Mouse (Mus musculus) CH12.LX (cell line): ENCODE results near the gene Zfp385c.

Experiments
- CHD1 ChIP-seq: IDR thresholded peaks from 2 replicates; pipeline ENCODE4 v1.6.1; 2012; ENCODE audit warnings: low read depth, low read length, improper control_type of control experiment, inconsistent platforms
- CTCF ChIP-seq, 2 experiments: IDR thresholded peaks in 1 of 2; conservative IDR thresholded peaks in 1 of 2; 2 replicates each; pipeline ENCODE4 v1.5.1; 2011 to 2012; ENCODE audit warnings: low read depth in 2 of 2, low read length in 2 of 2, improper control_type of control experiment in 1 of 2, inconsistent platforms in 1 of 2, mild to moderate bottlenecking in 1 of 2, moderate library complexity in 1 of 2
- EP300 ChIP-seq: IDR thresholded peaks from 2 replicates; pipeline ENCODE4 v1.6.1; 2011; ENCODE audit warnings: low read length, improper control_type of control experiment
- MEF2A ChIP-seq: IDR thresholded peaks from 2 replicates; pipeline ENCODE4 v1.6.1; 2014; ENCODE audit warnings: low read depth, mild to moderate bottlenecking, inconsistent platforms, low read length, improper control_type of control experiment, borderline replicate concordance
- MYC ChIP-seq: IDR thresholded peaks from 2 replicates; pipeline ENCODE4 v1.6.1; 2011; ENCODE audit warnings: low read depth, mild to moderate bottlenecking, improper control_type of control experiment, low read length
- POLR2A ChIP-seq: IDR thresholded peaks from 2 replicates; pipeline ENCODE4 v1.6.1; 2011; ENCODE audit warnings: low read depth, mild to moderate bottlenecking, improper control_type of control experiment, low read length
- POLR2AphosphoS2 ChIP-seq: IDR thresholded peaks from 2 replicates; pipeline ENCODE4 v1.6.1; 2011; ENCODE audit warnings: low read depth, low read length, improper control_type of control experiment
- RAD21 ChIP-seq: IDR thresholded peaks from 2 replicates; pipeline ENCODE4 v1.6.1; 2011; ENCODE audit warnings: low read depth, mild to moderate bottlenecking, low read length, improper control_type of control experiment, moderate library complexity
- SIN3A ChIP-seq: IDR thresholded peaks from 2 replicates; pipeline ENCODE4 v1.6.1; 2012; ENCODE audit warnings: low read length, improper control_type of control experiment, inconsistent platforms
- SMC3 ChIP-seq: IDR thresholded peaks from 2 replicates; pipeline ENCODE4 v1.6.1; 2011; ENCODE audit warnings: low read depth, low read length, improper control_type of control experiment
- TBP ChIP-seq: conservative IDR thresholded peaks from 2 replicates; pipeline ENCODE4 v1.6.1; 2011; ENCODE audit warnings: low read depth, low read length, improper control_type of control experiment
- TCF12 ChIP-seq: IDR thresholded peaks from 2 replicates; pipeline ENCODE4 v1.6.1; 2014; ENCODE audit warnings: low read depth, mild to moderate bottlenecking, inconsistent platforms, low read length, improper control_type of control experiment
- UBTF ChIP-seq: IDR thresholded peaks from 2 replicates; pipeline ENCODE4 v1.6.1; 2012; ENCODE audit warnings: low read depth, mild to moderate bottlenecking, inconsistent platforms, low read length, improper control_type of control experiment, moderate library complexity
- USF2 ChIP-seq: conservative IDR thresholded peaks from 2 replicates; pipeline ENCODE4 v1.6.1; 2011; ENCODE audit warnings: low read depth, low read length, improper control_type of control experiment

DNA sequence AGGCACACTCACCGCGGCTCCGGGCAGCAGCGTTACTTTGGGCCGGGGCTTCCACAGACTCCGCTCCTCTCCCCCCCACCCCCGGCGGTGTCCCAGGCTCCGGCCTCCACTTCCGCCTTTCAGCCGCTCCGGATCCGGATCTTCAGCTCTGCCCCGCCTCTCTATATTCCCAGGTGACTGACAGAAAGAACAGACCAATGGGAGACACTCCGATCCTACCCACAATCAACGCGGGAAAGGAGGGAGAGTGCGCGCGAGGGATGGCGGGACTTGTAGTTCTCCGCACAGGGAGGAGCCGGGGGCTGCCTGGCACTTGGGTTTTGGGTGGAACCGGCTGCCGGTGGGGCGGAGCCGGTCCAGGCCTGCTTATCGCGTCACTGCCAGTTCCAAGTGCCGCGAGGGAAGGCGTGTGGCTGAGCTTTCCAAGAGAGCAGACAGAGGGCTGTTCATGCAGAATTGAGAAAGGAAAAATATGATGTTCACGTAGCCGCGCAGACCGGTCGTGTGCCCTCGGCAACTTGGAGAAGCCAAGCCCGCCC is 45.9 kb upstream of the Zfp385c start, which contains the start of gene Rab5c:
- TF ChIP-seq TCF12: peak; percentile 81; the same call in 1 of the 2 replicates
- TF ChIP-seq CTCF (conservative IDR thresholded peaks at IDR 0.05 in 1 of 2, IDR thresholded peaks at IDR 0.05 in 1 of 2; ENCODE audit: low read depth in 2 of 2, low read length in 2 of 2): no peak
- TF ChIP-seq MEF2A: no peak
- peak; percentile 95 for TF ChIP-seq POLR2A
- TF ChIP-seq TBP: peak; percentile 70; the same call in 1 of the 2 replicates
- TF ChIP-seq CHD1: no peak
- 0 out of 2 replicates have a peak, but pooled peaks have one; percentile 63 for TF ChIP-seq MYC
- TF ChIP-seq UBTF: peak; percentile 65; the same call in 1 of the 2 replicates
- no peak for TF ChIP-seq RAD21
- TF ChIP-seq SIN3A: peak; percentile 58
- TF ChIP-seq POLR2AphosphoS2: peak; percentile 74; the same call in 1 of the 2 replicates
- no peak for TF ChIP-seq EP300
- TF ChIP-seq USF2: no peak
- peak; percentile 8; the same call in 1 of the 2 replicates for TF ChIP-seq SMC3
